Mouse (Mus musculus): ENCODE results near the gene Ntrk2.

Gene Ntrk2

GRCm38 (mm10) chr13:58840731-58841359 lies 34.5 kb downstream of the Ntrk2 start:
- peak in 1 of 2 experiments; percentile 25 for DNase-seq (ENCODE audit: low spot score in 2 of 2)

- peak in 1 of 2 experiments; percentile 25 for DNase-seq (ENCODE audit: low spot score in 2 of 2)
Observed at GRCm38 (mm10) chr13:58843826-58844225, 37.5 kb downstream of the Ntrk2 start.

GRCm38 (mm10) chr13:58848578-58848977 lies 42.2 kb downstream of the Ntrk2 start:
- no peak for DNase-seq (ENCODE audit: low spot score in 2 of 2)

- DNase-seq (ENCODE audit: low spot score in 2 of 2), result no peak
Observed at GRCm38 (mm10) chr13:58853685-58854084, 47.3 kb downstream of the Ntrk2 start.

GRCm38 (mm10) chr13:58866239-58866638 lies 59.9 kb downstream of the Ntrk2 start:
- DNase-seq (ENCODE audit: low spot score in 2 of 2), result peak; percentile 64 to 76

GRCm38 (mm10) chr13:58866776-58867435 lies 60.5 kb downstream of the Ntrk2 start:
- no peak for DNase-seq (ENCODE audit: low spot score in 2 of 2)

- DNase-seq (ENCODE audit: low spot score in 2 of 2), result no peak
Observed at GRCm38 (mm10) chr13:58882468-58882867, 76.1 kb downstream of the Ntrk2 start.

- no peak for DNase-seq (ENCODE audit: low spot score in 2 of 2)
Observed at GRCm38 (mm10) chr13:58882916-58883315, 76.5 kb downstream of the Ntrk2 start.

GRCm38 (mm10) chr13:58886108-58886507 lies 79.7 kb downstream of the Ntrk2 start:
- DNase-seq (ENCODE audit: low spot score in 2 of 2), result peak; percentile 16 to 26

GRCm38 (mm10) chr13:58896254-58896910 lies 90.0 kb downstream of the Ntrk2 start:
- no peak for DNase-seq (ENCODE audit: low spot score in 2 of 2)

GRCm38 (mm10) chr13:58899337-58899736 lies 93.0 kb downstream of the Ntrk2 start:
- no peak for DNase-seq (ENCODE audit: low spot score in 2 of 2)

GRCm38 (mm10) chr13:58902313-58902712 lies 95.9 kb downstream of the Ntrk2 start:
- no peak for DNase-seq (ENCODE audit: low spot score in 2 of 2)

- no peak for DNase-seq (ENCODE audit: low spot score in 2 of 2)
Observed at GRCm38 (mm10) chr13:58904742-58905735, 98.7 kb downstream of the Ntrk2 start.

- no peak for DNase-seq (ENCODE audit: low spot score in 2 of 2)
Observed at GRCm38 (mm10) chr13:58911936-58912335, 105.6 kb downstream of the Ntrk2 start.

GRCm38 (mm10) chr13:58912559-58912958 lies 106.2 kb downstream of the Ntrk2 start:
- no peak for DNase-seq (ENCODE audit: low spot score in 2 of 2)

- DNase-seq (ENCODE audit: low spot score in 2 of 2), result no peak
Observed at GRCm38 (mm10) chr13:58914061-58914814, 107.9 kb downstream of the Ntrk2 start.

GRCm38 (mm10) chr13:58916348-58916747 lies 110.0 kb downstream of the Ntrk2 start:
- DNase-seq (ENCODE audit: low spot score in 2 of 2), result no peak

- no peak for DNase-seq (ENCODE audit: low spot score in 2 of 2)
Observed at GRCm38 (mm10) chr13:58920241-58920640, 113.9 kb downstream of the Ntrk2 start.

- DNase-seq (ENCODE audit: low spot score in 2 of 2), result no peak
Observed at GRCm38 (mm10) chr13:58921255-58921654, 114.9 kb downstream of the Ntrk2 start.

GRCm38 (mm10) chr13:58921705-58922104 lies 115.3 kb downstream of the Ntrk2 start:
- no peak for DNase-seq (ENCODE audit: low spot score in 2 of 2)

- no peak for DNase-seq (ENCODE audit: low spot score in 2 of 2)
Observed at GRCm38 (mm10) chr13:58922174-58922573, 115.8 kb downstream of the Ntrk2 start.
